ENCODE assay signal across 31 mouse cellular contexts in genomic region chr4:89381763-89382162, GRCm38 (mm10).
DNase-seq lines count a peak whose midpoint lies in the region; ATAC-seq and TF ChIP-seq lines count a peak whose summit lies in the region.
"Had no signal": no experiment of that assay in that cellular context is flagged by ENCODE, and none has a peak within 500 bp of the region (broad histone marks: within the 10 kb centered on the region; RNA-seq: fewer than 3 reads in every experiment).

No protein-coding gene starts in this region.

- H3K27me3 ChIP-seq in CH12.LX (replicated peaks): no peaks in the 10 kb centered on the region
- no peaks in the 10 kb centered on the region for H3K27me3 ChIP-seq in thymus, adult 2 months (ENCODE audit: control insufficient read depth, insufficient read depth, low read length)
- H3K27me3 ChIP-seq in midbrain, embryonic 13.5 days: no peaks in the 10 kb centered on the region
- H3K27me3 ChIP-seq: embryonic facial prominence, embryonic 13.5 days; forebrain, embryonic 13.5 days; heart, embryonic 13.5 days had no signal

- peak; percentile 13 for DNase-seq in lung, postnatal 36 days
- no peak for DNase-seq in lung, postnatal 14 days
- DNase-seq in CH12.LX (ENCODE audit: extremely low read depth): peak; percentile 67
- DNase-seq in thymus, adult 2 months: no peak
- no peak for DNase-seq in adrenal gland, postnatal 10 days
- DNase-seq: adrenal gland, adult 8-10 months; adrenal gland, postnatal 36 days; B cell, adult 2 months; cerebellum, adult 11 months; cerebellum, adult 2 months; cerebellum, adult 9-11 months; cerebellum, postnatal 25 days; embryo, embryonic 11 days; gastrocnemius, postnatal 10 days; gastrocnemius, postnatal 36 days; heart, adult 18-20 months; heart, postnatal 14 days; heart, postnatal 4 days had no signal

- peak; percentile 20 for TF ChIP-seq POLR2A in CH12.LX (IDR thresholded peaks at IDR 0.05; ENCODE audit: low read depth, low read length)
- TF ChIP-seq POLR2A in thymus, adult 2 months (IDR thresholded peaks at IDR 0.05; ENCODE audit: control insufficient read depth, extremely low read depth, insufficient read depth, low read length, poor library complexity): no peak

- no peaks in the 10 kb centered on the region for H3K9me3 ChIP-seq in CH12.LX (replicated peaks; ENCODE audit: low read length)
- no peaks in the 10 kb centered on the region for H3K9me3 ChIP-seq in midbrain, embryonic 13.5 days
- H3K9me3 ChIP-seq: embryonic facial prominence, embryonic 10.5 days; embryonic facial prominence, embryonic 13.5 days; forebrain, embryonic 10.5 days; forebrain, embryonic 13.5 days; heart, embryonic 13.5 days had no signal

- dilution Hi-C loops in CH12.LX (cut with MboI; ENCODE audit: extremely low pct_ligation_motif_present, extremely low pct_unique_long_range_greater_than_20kb, low sequenced_read_pairs): no loop called here

- H3K27ac ChIP-seq in CH12.LX (ENCODE audit: insufficient read depth, low read depth): peak overlapping the region; percentile 99
- H3K27ac ChIP-seq in thymus, adult 2 months (ENCODE audit: control insufficient read depth, insufficient read depth, low read length): no peak overlapping the region
- H3K27ac ChIP-seq in midbrain, embryonic 13.5 days: no peak overlapping the region
- H3K27ac ChIP-seq: embryonic facial prominence, embryonic 10.5 days; embryonic facial prominence, embryonic 13.5 days; forebrain, embryonic 10.5 days; forebrain, embryonic 13.5 days; heart, embryonic 13.5 days; hindbrain, embryonic 14.5 days; hindbrain, postnatal 0 days had no signal

- H3K4me3 ChIP-seq in CH12.LX (replicated peaks in 1 of 3; ENCODE audit: low read depth in 2 of 3, low read length in 2 of 3, poor library complexity in 1 of 3): peak overlapping the region; percentile 52 to 75 (median 62)
- H3K4me3 ChIP-seq in thymus, adult 2 months (ENCODE audit: control insufficient read depth, insufficient read depth, low read length): no peak overlapping the region
- H3K4me3 ChIP-seq in midbrain, embryonic 13.5 days (replicated peaks): no peak overlapping the region
- H3K4me3 ChIP-seq: embryonic facial prominence, embryonic 10.5 days; embryonic facial prominence, embryonic 13.5 days; forebrain, embryonic 10.5 days; forebrain, embryonic 13.5 days; heart, embryonic 13.5 days had no signal

- H3K4me2 ChIP-seq in CH12.LX (ENCODE audit: insufficient read depth, low read depth, poor library complexity, severe bottlenecking): peak overlapping the region; percentile 95
- no peak overlapping the region for H3K4me2 ChIP-seq in midbrain, embryonic 13.5 days (replicated peaks)
- H3K4me2 ChIP-seq: embryonic facial prominence, embryonic 13.5 days; forebrain, embryonic 13.5 days; heart, embryonic 13.5 days; hindbrain, embryonic 14.5 days had no signal

- peaks cover 20 to 66% of the 10 kb centered on the region in 2 experiments for H3K4me1 ChIP-seq in CH12.LX (ENCODE audit: control insufficient read depth in 1 of 2, insufficient read depth in 2 of 2)
- no peaks in the 10 kb centered on the region for H3K4me1 ChIP-seq in thymus, adult 2 months (replicated peaks; ENCODE audit: control insufficient read depth, insufficient read depth, low read length)
- no peaks in the 10 kb centered on the region for H3K4me1 ChIP-seq in midbrain, embryonic 13.5 days (replicated peaks)
- H3K4me1 ChIP-seq: embryonic facial prominence, embryonic 10.5 days; embryonic facial prominence, embryonic 13.5 days; forebrain, embryonic 10.5 days; forebrain, embryonic 13.5 days had no signal

- in situ Hi-C loops in CH12.LX (cut with MboI; ENCODE audit: low pct_ligation_motif_present, low pct_unique_long_range_greater_than_20kb, low sequenced_read_pairs): no loop called here

- peaks cover 13 to 38% of the 10 kb centered on the region in 2 experiments for H3K36me3 ChIP-seq in CH12.LX (replicated peaks in 1 of 2; ENCODE audit: control insufficient read depth in 1 of 2, insufficient read depth in 1 of 2, low read length in 1 of 2)
- no peaks in the 10 kb centered on the region for H3K36me3 ChIP-seq in thymus, adult 2 months (ENCODE audit: control insufficient read depth, insufficient read depth, low read length)
- H3K36me3 ChIP-seq in midbrain, embryonic 13.5 days: no peaks in the 10 kb centered on the region
- H3K36me3 ChIP-seq: embryonic facial prominence, embryonic 10.5 days; embryonic facial prominence, embryonic 13.5 days; forebrain, embryonic 10.5 days; heart, embryonic 13.5 days had no signal

- 0 out of 2 replicates have a peak, but pooled peaks have one; percentile 42 for ATAC-seq in common myeloid progenitor, adult 5-6 weeks (replicated peaks; ENCODE audit: low read depth, poor library complexity, severe bottlenecking)
- ATAC-seq in megakaryocyte progenitor cell, adult 5-6 weeks (replicated peaks; ENCODE audit: poor library complexity): peak; percentile 57
- ATAC-seq in midbrain, embryonic 13.5 days: no peak
- ATAC-seq: activated CD4-positive, CD25-positive, alpha-beta regulatory T cell, adult 4 months; forebrain, embryonic 13.5 days; forebrain, embryonic 16.5 days; hindbrain, postnatal 0 days; inflammation-experienced regulatory T-cells, adult 6 months had no signal

- H3K9ac ChIP-seq in CH12.LX (ENCODE audit: insufficient read depth, low read depth): peak overlapping the region; percentile 96
- no peak overlapping the region for H3K9ac ChIP-seq in midbrain, embryonic 13.5 days (replicated peaks)
- H3K9ac ChIP-seq: embryonic facial prominence, embryonic 13.5 days; forebrain, embryonic 13.5 days; heart, embryonic 13.5 days; hindbrain, embryonic 14.5 days had no signal

- 86% methylated on average over 2 of the region's 2 CpGs for WGBS in thymus, adult 2 months
- 95% methylated on average over 2 of the region's 2 CpGs for WGBS in midbrain, embryonic 13.5 days

- TF ChIP-seq CTCF in CH12.LX (conservative IDR thresholded peaks at IDR 0.05 in 1 of 2, IDR thresholded peaks at IDR 0.05 in 1 of 2; ENCODE audit: low read depth in 2 of 2, low read length in 2 of 2): no peak
- TF ChIP-seq CTCF in thymus, adult 2 months (IDR thresholded peaks at IDR 0.05; ENCODE audit: borderline replicate concordance, control insufficient read depth, extremely low read depth, insufficient read depth, low read length, poor library complexity): no peak

- TF ChIP-seq EP300 in CH12.LX (IDR thresholded peaks at IDR 0.05; ENCODE audit: low read length): peak; percentile 89

- TF ChIP-seq RAD21 in CH12.LX (IDR thresholded peaks at IDR 0.05; ENCODE audit: low read depth, low read length): no peak

- H3K79me2 ChIP-seq in CH12.LX (replicated peaks; ENCODE audit: control insufficient read depth, extremely low read depth, insufficient read depth, poor library complexity, severe bottlenecking): peaks cover 46% of the 10 kb centered on the region

TF ChIP-seq in CH12.LX, 34 proteins besides CTCF, POLR2A, EP300 and RAD21 (continues in another document):
- TF ChIP-seq MAFK (IDR thresholded peaks at IDR 0.05; ENCODE audit: insufficient replicate concordance, low read length): peak; percentile 19; the same call in 1 of the 2 replicates
- TF ChIP-seq MEF2A (IDR thresholded peaks at IDR 0.05; ENCODE audit: borderline replicate concordance, low read depth, low read length): peak; percentile 58; the same call in 1 of the 2 replicates
- peak; percentile 74 for TF ChIP-seq BHLHE40 (IDR thresholded peaks at IDR 0.05; ENCODE audit: low read depth, low read length)
- TF ChIP-seq JUN (IDR thresholded peaks at IDR 0.05; ENCODE audit: insufficient read depth, low read depth, low read length): no peak
- peak; percentile 36 for TF ChIP-seq MYC (IDR thresholded peaks at IDR 0.05; ENCODE audit: low read depth, low read length)
- no peak for TF ChIP-seq ZC3H11A (IDR thresholded peaks at IDR 0.05; ENCODE audit: low read depth, low read length)
- no peak for TF ChIP-seq ZKSCAN1 (IDR thresholded peaks at IDR 0.05; ENCODE audit: borderline replicate concordance, low read depth, low read length)
- TF ChIP-seq TBP (conservative IDR thresholded peaks at IDR 0.05; ENCODE audit: low read depth, low read length): peak; percentile 73; the same call in 1 of the 2 replicates
- no peak; the same call in 1 of the 2 replicates for TF ChIP-seq NELFE (IDR thresholded peaks at IDR 0.05; ENCODE audit: low read depth, low read length)
- no peak; the same call in 1 of the 2 replicates for TF ChIP-seq ZMIZ1 (IDR thresholded peaks at IDR 0.05; ENCODE audit: low read depth, low read length)
- TF ChIP-seq JUND (conservative IDR thresholded peaks at IDR 0.05; ENCODE audit: low read depth, low read length): 0 out of 2 replicates have a peak, but pooled peaks have one; percentile 38
- TF ChIP-seq UBTF (IDR thresholded peaks at IDR 0.05; ENCODE audit: low read depth, low read length): no peak
- TF ChIP-seq CHD2 (IDR thresholded peaks at IDR 0.05; ENCODE audit: low read length): no peak; the same call in 1 of the 2 replicates
- TF ChIP-seq HCFC1 (IDR thresholded peaks at IDR 0.05; ENCODE audit: low read depth, low read length): no peak
- no peak for TF ChIP-seq NRF1 (IDR thresholded peaks at IDR 0.05; ENCODE audit: low read depth, low read length)
- TF ChIP-seq MAZ (IDR thresholded peaks at IDR 0.05; ENCODE audit: low read depth, low read length): no peak
- TF ChIP-seq KAT2A (IDR thresholded peaks at IDR 0.05; ENCODE audit: insufficient replicate concordance, low read length): no peak
- TF ChIP-seq GABPA (IDR thresholded peaks at IDR 0.05; ENCODE audit: insufficient replicate concordance, low read depth, low read length): no peak
- TF ChIP-seq USF2 (conservative IDR thresholded peaks at IDR 0.05; ENCODE audit: low read depth, low read length): no peak
- TF ChIP-seq RCOR1 (conservative IDR thresholded peaks at IDR 0.05; ENCODE audit: low read depth, low read length): no peak; the same call in 1 of the 2 replicates
- peak; percentile 45; the same call in 1 of the 2 replicates for TF ChIP-seq POLR2AphosphoS2 (IDR thresholded peaks at IDR 0.05; ENCODE audit: low read depth, low read length)
- TF ChIP-seq SIN3A (IDR thresholded peaks at IDR 0.05; ENCODE audit: low read length): no peak
- TF ChIP-seq MXI1 (IDR thresholded peaks at IDR 0.05; ENCODE audit: low read depth, low read length): no peak
- no peak for TF ChIP-seq E2F4 (IDR thresholded peaks at IDR 0.05; ENCODE audit: insufficient replicate concordance, low read depth, low read length)
- no peak; the same call in 1 of the 2 replicates for TF ChIP-seq MAX (IDR thresholded peaks at IDR 0.05; ENCODE audit: low read length)
- no peak for TF ChIP-seq USF1 (IDR thresholded peaks at IDR 0.05; ENCODE audit: low read depth, low read length)
- TF ChIP-seq ETS1 (conservative IDR thresholded peaks at IDR 0.05; ENCODE audit: low read depth, low read length): peak; percentile 42; the same call in 1 of the 2 replicates
- TF ChIP-seq ELF1 (IDR thresholded peaks at IDR 0.05; ENCODE audit: low read depth, low read length): peak; percentile 70
- no peak for TF ChIP-seq ZNF384 (IDR thresholded peaks at IDR 0.05; ENCODE audit: low read depth, low read length)
- TF ChIP-seq PAX5 (IDR thresholded peaks at IDR 0.05; ENCODE audit: low read length): no peak

Comparison
In these comparisons a context has a peak if more than half of its experiments do, and no peak if none do; other contexts are left out.
1. DNase-seq: peak in lung, postnatal 36 days (single experiment) and CH12.LX (single experiment); none in lung, postnatal 14 days (single experiment), thymus, adult 2 months (single experiment) and adrenal gland, postnatal 10 days (single experiment).
2. H3K4me3 ChIP-seq: peak in CH12.LX (3 of 3); none in thymus, adult 2 months (single experiment) and midbrain, embryonic 13.5 days (single experiment).